Mouse (Mus musculus): ENCODE measurements around the gene Camta2. TPM values are rescaled to one million over a fixed set of nuclear protein-coding genes. Genes with fewer than 3 reads are reported as not detected.

Camta2 gene
- total RNA-seq, 2 experiments from 2014 or later: 387 to 403 TPM

- no peak for TF ChIP-seq CTCF (conservative IDR thresholded peaks at IDR 0.05)
- DNase-seq (ENCODE audit: low spot score in 2 of 2): peak; percentile 92 to 99
- H3K27ac ChIP-seq: peak within 1 kb of the TSS; percentile 99
Measured at GRCm38 (mm10) chr11:70668771-70669505, 19.0 kb downstream of the Camta2 start, which contains the start of gene Spag7. Gene Spag7, minus strand, starts transcription at chr11:70669416.

GRCm38 (mm10) chr11:70668335-70668770 lies 19.6 kb downstream of the Camta2 start:
- peak in 1 of 2 experiments; percentile 69 for DNase-seq (ENCODE audit: low spot score in 2 of 2)
- peak overlapping the region; percentile 99 for H3K27ac ChIP-seq
- peak overlapping the region; percentile 82 for H3K4me3 ChIP-seq

More at GRCm38 (mm10) chr11:70668771-70669505, 19.0 kb downstream of the Camta2 start, which contains the start of gene Spag7:
- H3K4me3 ChIP-seq: peak within 1 kb of the TSS; percentile 82

GRCm38 (mm10) chr11:70667271-70668150 lies 20.4 kb downstream of the Camta2 start:
- Histone ChIP-seq H3K4me3 (peak overlapping the region; percentile 82), H3K27ac (peak overlapping the region; percentile 99)
- no peak for DNase-seq (ENCODE audit: low spot score in 2 of 2)
- TF ChIP-seq CTCF (conservative IDR thresholded peaks at IDR 0.05): no peak

More at GRCm38 (mm10) chr11:70668335-70668770, 19.6 kb downstream of the Camta2 start:
- no peak for TF ChIP-seq CTCF (conservative IDR thresholded peaks at IDR 0.05)

GRCm38 (mm10) chr11:70666687-70667086 lies 21.2 kb downstream of the Camta2 start:
- H3K27ac ChIP-seq: no peak overlapping the region
- no peak for DNase-seq (ENCODE audit: low spot score in 2 of 2)
- H3K4me3 ChIP-seq: no peak overlapping the region
- no peak for TF ChIP-seq CTCF (conservative IDR thresholded peaks at IDR 0.05)

GRCm38 (mm10) chr11:70664741-70665140 lies 23.2 kb downstream of the Camta2 start:
- peak; percentile 12; the same call in 1 of the 2 replicates for TF ChIP-seq CTCF (conservative IDR thresholded peaks at IDR 0.05)
- Histone ChIP-seq H3K27ac (no peak overlapping the region), H3K4me3 (no peak overlapping the region)
- DNase-seq (ENCODE audit: low spot score in 2 of 2): no peak

GRCm38 (mm10) chr11:70663957-70664356 lies 23.9 kb downstream of the Camta2 start:
- Histone ChIP-seq H3K4me3 (no peak overlapping the region), H3K27ac (no peak overlapping the region)
- TF ChIP-seq CTCF (conservative IDR thresholded peaks at IDR 0.05): no peak
- no peak for DNase-seq (ENCODE audit: low spot score in 2 of 2)

- Histone ChIP-seq H3K27ac (no peak overlapping the region), H3K4me3 (no peak overlapping the region)
- DNase-seq (ENCODE audit: low spot score in 2 of 2): no peak
- TF ChIP-seq CTCF (conservative IDR thresholded peaks at IDR 0.05): no peak
Measured at GRCm38 (mm10) chr11:70663101-70663500, 24.8 kb downstream of the Camta2 start.

GRCm38 (mm10) chr11:70660571-70660970 lies 27.3 kb downstream of the Camta2 start:
- no peak for TF ChIP-seq CTCF (conservative IDR thresholded peaks at IDR 0.05)
- DNase-seq (ENCODE audit: low spot score in 2 of 2): no peak
- H3K27ac ChIP-seq: no peak overlapping the region
- H3K4me3 ChIP-seq: no peak overlapping the region

GRCm38 (mm10) chr11:70658942-70659341 lies 29.0 kb downstream of the Camta2 start:
- no peak overlapping the region for H3K27ac ChIP-seq
- no peak overlapping the region for H3K4me3 ChIP-seq
- TF ChIP-seq CTCF (conservative IDR thresholded peaks at IDR 0.05): no peak
- no peak for DNase-seq (ENCODE audit: low spot score in 2 of 2)

- no peak overlapping the region for H3K4me3 ChIP-seq
- DNase-seq (ENCODE audit: low spot score in 2 of 2): no peak
- H3K27ac ChIP-seq: no peak overlapping the region
- TF ChIP-seq CTCF (conservative IDR thresholded peaks at IDR 0.05): no peak
Measured at GRCm38 (mm10) chr11:70658521-70658920, 29.4 kb downstream of the Camta2 start.

- TF ChIP-seq CTCF (conservative IDR thresholded peaks at IDR 0.05): no peak
- H3K4me3 ChIP-seq: no peak overlapping the region
- no peak overlapping the region for H3K27ac ChIP-seq
- no peak for DNase-seq (ENCODE audit: low spot score in 2 of 2)
Measured at GRCm38 (mm10) chr11:70657991-70658390, 29.9 kb downstream of the Camta2 start.

GRCm38 (mm10) chr11:70657573-70657972 lies 30.3 kb downstream of the Camta2 start:
- no peak for TF ChIP-seq CTCF (conservative IDR thresholded peaks at IDR 0.05)
- H3K27ac ChIP-seq: no peak overlapping the region
- no peak for DNase-seq (ENCODE audit: low spot score in 2 of 2)
- H3K4me3 ChIP-seq: no peak overlapping the region

- no peak for DNase-seq (ENCODE audit: low spot score in 2 of 2)
- H3K4me3 ChIP-seq: peak within 1 kb of the TSS; percentile 100
- H3K27ac ChIP-seq: peak within 1 kb of the TSS; percentile 98
- TF ChIP-seq CTCF (conservative IDR thresholded peaks at IDR 0.05): no peak
Measured at GRCm38 (mm10) chr11:70656964-70657363, 30.9 kb downstream of the Camta2 start, which contains the start of gene Eno3. Gene Eno3, plus strand, starts transcription at chr11:70657202.

Measured in layer of hippocampus, adult 2 months (tissue).